Mouse (Mus musculus) megakaryocyte progenitor cell, adult 5-6 weeks (primary cell): ENCODE measurements around the gene Slc25a3. TPM values are rescaled to one million over a fixed set of nuclear protein-coding genes. Genes with fewer than 3 reads are reported as not detected.

Source experiments
- ATAC-seq: replicated peaks from 2 replicates; pipeline ENCODE4 v1.8.0; 2016; ENCODE audit warnings: mild to moderate bottlenecking, moderate TSS enrichment, inconsistent platforms; ENCODE audit not compliant: poor library complexity
- total RNA-seq, 2 experiments: library from RNA; stranded (forward) in 1 of 2; stranded (reverse) in 1 of 2; fragments of 157-497, 149-512 nt in 1 of 2; fragments of 200-1000 nt in 1 of 2; gene quantifications; 2 replicates each; pipeline versions ENCODE4 v1.2.3 to v1.2.4; 2015 to 2017

Gene Slc25a3
- total RNA-seq (2015) (664 and 680 TPM in 2 replicates), total RNA-seq (2017) (231 and 244 TPM in 2 replicates)

DNA sequence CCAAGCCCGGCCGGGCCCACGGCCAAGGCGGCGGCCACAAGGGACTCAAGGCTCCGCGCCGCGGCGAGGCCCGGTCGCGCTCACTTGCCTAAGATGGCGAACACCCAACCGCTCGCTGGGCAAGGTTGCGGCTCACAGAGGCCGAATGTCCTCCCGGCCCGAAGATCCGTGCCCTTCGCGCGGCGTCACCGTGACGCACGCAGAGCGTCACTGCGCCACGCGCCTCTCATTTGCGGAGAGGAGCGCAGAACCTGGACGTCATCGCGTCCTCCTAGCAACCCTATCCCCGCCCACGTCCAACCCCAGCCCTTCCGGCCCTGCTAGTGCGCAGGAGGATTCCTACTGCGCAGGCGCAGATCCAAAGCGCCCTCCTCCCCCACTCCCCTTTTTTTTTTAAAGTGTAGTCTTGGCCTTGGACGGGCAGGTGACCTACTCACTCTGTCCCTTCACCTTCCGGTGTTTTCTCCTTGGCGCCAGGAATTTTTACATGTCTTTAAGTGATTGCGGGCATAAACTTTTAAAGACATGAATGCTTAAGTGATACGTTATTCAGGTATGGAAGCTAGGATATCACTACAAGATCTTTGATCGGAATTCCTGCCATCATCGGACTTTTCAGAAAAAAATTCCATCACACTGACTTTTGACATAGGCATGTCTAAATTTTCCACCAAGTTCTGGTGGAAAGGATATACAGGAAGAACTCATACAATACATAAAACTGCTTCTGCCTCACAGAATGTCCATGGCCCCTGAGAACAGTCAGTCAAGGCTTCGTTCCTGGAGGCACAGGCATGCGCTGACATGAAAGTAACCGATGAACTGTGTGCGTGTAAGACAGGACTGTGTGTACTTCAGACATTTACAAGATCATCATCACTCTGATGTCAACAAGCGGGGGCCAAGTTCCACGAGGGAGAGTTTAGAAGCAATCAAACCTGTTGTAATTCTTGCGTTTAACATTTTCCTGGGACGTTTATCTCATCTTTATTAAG, at the start of gene Slc25a3:
Slc25a3 (minus strand) TSS at position 232 of the 995 bp plus-strand sequence.
- peak; percentile 94 for ATAC-seq

DNA sequence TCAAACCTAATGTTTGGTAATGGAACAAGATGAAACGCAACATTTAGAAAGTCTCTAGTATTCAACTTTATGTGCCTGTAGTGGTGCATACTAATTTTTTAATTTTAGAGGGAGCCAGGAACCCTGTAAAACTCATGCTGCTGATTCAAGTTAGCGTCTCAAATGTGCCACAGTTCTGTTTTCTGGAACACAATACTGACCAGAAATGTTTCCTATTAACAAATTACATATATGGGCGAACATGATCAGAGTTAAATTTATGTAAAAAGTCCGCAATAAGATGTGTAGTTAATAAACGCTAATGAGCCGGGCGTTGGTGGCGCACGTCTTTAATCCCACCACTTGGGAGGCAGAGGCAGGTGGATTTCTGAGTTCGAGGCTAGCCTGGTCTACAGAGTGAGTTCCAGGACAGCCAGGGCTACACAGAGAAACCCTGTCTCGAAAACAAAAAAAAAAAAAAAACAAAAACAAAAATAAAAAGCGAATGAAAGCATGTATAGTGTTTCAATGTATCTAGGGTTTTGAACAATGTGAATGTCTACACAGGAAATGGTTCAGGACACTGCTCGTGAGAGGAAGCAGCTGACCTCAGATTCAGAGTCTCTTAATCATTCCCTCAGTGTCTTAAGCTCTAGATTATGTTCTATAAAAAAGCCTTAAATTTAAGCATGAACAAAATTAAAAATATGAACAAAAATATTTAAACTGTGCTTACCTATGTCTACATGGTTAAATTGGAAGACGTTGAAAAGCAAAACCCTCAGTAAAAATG, 48.7 kb upstream of the Slc25a3 start:
- ATAC-seq: no peak

DNA sequence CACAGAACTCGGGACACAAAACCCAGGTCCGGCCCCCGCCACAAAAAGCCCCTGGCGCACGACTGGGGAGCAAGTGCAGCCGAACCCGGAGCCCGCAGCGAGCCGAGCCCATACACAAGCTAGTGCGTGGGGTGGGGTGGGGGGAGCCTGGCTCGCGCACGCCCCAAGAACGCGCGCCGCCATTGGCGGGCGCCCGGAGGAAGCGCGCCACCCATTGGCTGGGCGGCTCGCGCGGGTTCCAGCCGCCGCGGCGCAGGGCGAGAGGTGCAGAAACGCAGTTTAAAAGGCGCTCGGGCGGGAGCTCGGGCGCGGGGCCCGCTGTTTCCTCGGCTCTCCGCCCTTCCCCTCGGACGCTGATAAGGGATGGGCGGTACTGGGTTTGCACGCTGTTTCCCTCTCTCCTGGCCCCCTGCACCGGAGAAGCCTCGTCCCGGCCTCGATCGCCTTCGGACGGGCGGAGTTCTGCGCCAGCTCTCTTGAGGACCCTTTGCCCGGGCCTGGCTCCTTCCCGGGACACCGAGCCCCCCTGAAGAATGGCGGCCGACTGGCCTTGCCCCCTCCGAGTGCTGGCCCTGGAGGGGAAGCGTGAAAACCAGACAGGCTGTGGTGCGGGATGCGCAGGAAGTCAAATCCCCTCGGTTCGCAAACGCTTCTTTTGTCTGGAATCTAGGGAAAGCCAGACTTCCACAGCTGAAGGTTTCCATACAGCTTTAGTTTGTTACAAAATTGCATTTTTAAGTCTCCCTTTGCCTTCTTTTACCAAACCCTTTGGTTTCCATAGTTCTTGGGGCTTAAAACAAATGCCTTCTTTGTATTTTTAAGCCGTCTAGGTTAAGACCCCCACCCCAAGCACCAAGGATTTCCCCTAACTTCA, 47.8 kb upstream of the Slc25a3 start:
- ATAC-seq: peak; percentile 70

DNA sequence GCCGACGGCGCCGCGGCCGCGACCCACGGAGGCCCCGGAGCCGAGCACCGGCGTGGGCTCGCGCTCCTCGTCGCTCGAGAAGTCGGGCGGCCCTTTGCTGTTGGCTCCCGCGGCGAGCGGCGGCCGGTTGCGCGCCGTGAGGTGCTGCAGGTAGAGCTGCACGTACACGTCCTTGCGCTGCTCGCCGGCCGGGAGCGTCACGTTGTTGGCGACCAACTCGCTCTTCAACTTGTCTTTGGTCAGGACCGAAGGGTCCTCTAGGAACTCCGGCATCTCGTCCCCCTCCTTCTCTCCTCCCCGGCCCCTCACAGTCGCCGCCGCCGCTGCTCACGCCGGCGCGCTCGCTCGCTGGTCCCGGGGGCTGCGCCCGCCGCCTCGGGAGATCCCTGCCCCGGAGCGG, 47.2 kb upstream of the Slc25a3 start:
- ATAC-seq: 0 out of 2 replicates have a peak, but pooled peaks have one; percentile 0

DNA sequence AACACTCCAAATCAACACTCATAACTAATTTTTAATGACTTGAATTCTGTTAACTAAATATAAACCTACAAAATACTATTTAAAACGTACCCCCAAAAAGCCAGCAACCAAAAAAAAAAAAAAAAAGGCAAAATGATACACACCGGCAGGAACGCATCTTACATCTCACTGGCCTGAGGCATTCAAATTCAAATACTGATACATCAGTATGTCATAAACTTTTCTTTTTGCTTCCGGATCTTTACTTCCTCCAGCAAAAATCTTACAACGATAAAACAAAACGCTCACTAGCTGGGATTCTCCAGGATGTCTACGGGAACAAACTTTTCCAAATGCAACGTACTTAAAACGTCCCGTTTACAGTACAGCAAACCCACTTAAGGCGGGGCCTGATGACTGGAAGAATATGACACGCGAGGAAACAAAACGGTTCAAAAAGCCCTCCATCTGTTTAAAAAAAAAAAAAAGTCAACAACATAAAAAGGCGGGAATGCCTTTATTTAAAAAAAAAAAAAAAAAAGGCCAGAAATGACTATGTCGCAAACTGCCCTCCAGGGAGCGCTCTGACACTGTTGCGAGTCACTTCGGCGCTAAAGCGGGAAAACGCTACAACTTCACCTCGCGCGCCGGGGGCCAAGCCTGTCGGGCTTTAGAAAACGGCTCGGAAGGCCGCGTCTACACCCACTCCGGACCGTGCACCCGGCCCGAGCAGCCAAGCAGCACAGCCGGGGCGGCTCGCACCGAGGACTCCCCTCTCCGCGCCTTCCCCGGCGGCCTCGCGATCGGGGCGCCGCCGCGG, 46.5 kb upstream of the Slc25a3 start:
- ATAC-seq: peak; percentile 64

DNA sequence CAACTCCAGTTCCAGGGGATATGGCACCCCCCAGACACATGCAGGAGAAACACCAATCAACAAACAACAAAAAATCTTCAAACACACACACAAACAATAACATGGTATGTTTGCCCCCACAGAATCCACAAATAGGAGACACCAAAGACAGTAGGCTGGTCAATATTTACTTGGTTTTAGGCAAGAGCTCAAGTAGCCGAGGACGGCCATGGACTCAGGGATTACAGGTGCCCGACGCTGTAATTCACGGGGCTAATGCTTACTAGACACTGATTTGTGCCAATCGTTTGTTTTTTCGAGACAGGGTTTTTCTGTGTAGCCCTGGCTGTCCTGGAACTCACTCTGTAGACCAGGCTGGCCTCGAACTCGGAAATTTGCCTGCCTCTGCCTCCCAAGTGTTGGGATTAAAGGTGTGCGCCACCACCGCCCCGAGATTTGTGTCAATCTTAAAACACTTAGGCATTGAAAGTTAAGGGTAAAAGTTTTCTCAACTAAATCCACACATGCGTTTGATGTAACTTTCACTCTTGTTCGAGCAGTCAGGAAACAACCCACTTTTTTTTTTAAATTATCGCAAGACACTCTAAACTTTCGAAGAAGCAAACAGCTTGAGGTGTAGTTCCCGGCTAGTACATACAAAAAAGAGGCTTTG, 45.7 kb upstream of the Slc25a3 start:
- no peak for ATAC-seq

DNA sequence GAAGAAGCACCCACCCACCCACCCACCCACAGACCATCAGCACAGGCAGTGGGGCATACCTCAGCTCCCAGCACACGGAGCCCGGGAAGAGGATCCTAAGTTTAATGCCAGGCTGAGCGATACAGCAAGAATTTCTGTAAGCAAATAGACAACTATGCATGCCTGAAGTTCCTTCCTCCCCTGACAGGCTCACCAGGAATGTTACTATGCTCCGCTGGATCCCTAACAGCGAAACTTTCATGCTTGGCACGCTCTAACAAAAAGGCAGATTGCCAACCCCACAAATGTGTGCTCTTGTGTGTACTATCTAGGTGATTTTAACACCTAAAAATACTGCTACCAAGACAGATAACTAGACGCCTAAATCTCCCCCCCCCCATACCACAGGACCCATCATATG, 43.5 kb upstream of the Slc25a3 start:
- no peak for ATAC-seq

DNA sequence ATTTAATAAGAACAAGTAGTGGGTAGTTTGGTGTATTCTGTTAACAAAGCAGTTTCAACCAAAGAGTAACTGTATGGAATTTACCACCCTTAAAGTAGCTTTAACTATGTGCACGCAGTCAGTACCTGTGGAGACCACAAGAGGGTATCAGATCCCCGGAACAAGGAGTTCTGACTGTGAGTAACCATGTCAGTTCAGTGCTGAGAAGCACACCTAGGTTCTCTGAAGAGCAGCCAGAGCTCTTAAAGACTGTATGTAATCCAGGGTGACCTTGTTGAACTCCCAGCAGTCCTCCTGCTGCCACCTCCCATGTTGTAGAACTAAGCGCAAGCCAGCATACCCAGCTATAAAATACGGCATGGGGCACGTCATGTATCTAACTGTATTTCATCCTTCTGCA, 43.0 kb upstream of the Slc25a3 start:
- peak; percentile 49 for ATAC-seq

DNA sequence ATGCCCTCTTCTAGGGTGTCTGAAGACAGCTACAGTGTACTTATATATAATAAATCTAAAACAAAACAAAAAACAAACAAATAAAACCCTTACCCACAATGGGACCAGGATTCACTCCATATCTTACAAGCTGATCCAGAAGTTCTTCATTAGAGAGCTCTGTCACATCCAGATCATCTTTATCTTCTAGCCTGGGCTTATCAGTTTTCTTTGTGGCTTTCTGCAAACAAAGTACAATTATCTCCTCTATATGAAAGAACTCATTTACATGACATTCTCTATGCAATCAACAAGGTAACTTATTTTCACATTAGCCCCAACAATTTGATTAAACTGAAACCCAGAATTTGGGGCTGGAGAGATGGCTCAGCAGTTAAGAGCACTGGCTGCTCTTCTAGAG, 42.0 kb upstream of the Slc25a3 start:
- no peak for ATAC-seq

DNA sequence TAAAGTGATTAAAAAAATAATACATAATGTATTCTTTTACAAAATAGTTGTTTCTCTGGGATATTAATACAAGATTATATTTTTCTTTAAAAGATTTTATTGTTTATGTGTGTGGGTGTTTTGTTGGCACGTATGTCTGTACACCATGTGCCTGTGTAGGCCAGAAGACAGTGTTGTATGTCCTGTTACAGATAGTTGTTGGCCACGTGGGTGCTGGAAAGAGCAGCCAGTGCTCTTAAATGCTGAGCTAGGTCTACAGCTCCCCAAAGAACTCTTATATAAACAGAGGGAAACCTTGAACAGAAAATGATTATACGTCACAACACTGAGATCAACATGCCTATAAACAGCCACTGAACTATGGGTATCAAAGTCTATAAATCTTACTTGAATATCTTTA, 40.6 kb upstream of the Slc25a3 start:
- ATAC-seq: no peak

DNA sequence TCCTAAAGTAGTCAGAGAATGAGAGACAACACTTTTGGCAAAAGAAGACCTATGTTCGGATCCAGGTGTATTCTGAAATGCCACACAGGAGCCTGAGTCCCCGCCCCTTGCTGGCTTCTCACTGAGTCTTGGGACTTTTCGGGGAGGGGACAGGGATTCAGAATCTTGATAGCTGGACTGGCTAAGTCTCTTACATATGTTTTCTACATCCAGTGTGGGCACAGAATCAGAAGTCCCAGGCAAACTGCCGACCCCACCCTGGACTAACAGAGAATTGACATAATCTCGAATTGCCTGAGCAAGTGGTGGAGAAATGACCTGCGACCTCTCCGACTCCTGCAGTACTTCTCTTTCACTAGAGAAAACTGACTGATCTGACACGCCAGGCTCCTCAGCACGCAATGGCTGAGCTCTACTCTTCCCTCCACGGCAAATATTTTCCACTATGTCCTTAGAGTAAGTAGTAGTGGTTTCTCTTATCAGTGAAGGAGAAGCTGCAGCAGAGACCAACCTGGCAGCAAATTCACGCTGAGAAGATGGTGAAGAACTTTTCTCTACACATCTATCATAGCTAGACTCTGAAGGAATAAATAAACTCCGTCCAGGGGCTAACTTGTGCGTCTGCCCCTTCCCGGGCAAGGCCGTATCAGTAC, 38.8 kb upstream of the Slc25a3 start:
- no peak for ATAC-seq

DNA sequence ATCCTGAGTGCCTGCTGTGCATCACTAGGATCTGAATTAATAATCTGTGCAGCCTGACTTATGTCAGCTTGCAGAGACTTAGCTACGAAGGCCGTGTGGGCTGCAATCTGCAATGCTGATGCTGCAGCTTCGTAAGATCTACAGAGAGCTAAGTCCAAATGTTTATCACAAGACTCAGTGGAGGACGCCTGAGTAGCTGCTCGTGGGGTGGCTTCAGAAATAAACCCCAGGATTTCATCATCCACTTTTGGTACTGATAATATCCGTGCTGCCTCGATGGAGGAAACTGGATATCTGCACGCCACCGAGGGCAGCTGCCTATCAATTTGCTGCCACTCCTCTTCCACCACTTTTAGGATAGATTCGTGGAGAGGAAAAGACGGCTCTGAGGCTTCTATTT, 38.2 kb upstream of the Slc25a3 start:
- peak; percentile 17; the same call in 1 of the 2 replicates for ATAC-seq

DNA sequence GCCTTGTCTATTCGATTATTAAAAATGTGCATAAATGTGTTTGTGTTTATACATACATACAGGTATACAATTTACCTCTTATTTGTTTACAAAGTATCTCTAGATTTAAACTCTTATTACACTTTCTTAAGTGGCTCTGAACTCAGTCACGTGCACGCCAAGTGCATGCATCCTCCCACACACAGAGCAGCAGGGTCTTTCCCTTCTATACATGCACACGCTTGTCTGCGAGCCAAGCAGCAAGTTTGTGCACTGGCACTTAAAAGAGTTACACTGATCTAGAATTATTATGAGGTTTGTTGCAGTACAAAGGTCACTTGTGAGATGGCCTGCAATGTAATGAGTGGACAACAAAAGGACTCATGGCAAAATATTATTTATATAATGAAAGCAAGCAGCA, 37.1 kb upstream of the Slc25a3 start:
- no peak for ATAC-seq

DNA sequence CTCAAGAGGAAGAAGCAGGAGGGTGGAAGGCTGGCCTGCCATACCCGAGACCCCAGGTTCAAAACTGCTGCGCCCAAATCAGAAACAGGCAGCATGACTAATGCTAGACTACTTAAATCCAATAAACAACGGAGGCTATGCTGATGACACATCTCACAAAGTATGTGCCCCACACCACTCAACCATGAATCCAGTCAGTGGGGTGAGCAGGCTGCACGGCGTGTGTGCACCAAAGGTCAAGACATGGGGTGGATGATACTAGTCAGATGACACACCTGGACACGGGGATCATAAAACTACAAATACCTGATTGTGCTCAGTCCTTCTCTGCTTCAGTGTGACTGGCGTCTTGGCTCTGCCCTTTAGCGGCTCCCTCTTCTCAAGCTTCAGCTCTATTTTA, 34.6 kb upstream of the Slc25a3 start:
- ATAC-seq: no peak

DNA sequence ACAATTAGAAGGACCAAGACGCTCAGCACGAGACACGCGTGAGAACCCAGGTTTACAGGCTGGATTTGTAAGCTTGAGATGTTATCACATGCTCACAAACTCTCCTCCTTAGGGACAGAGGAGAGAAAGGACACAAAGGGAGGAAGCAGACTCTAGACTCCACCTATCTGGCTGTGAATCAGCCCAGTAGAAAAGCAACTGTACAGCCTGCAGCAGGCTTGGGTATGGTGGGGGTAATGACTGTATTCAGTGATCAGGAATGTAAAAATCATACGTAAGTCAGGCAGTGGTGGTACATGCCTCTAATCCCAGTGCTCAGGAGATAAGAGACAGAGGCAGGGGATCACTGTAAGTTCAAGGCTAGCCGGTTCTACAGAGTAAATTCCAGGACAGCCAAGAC, 32.5 kb upstream of the Slc25a3 start:
- no peak for ATAC-seq

DNA sequence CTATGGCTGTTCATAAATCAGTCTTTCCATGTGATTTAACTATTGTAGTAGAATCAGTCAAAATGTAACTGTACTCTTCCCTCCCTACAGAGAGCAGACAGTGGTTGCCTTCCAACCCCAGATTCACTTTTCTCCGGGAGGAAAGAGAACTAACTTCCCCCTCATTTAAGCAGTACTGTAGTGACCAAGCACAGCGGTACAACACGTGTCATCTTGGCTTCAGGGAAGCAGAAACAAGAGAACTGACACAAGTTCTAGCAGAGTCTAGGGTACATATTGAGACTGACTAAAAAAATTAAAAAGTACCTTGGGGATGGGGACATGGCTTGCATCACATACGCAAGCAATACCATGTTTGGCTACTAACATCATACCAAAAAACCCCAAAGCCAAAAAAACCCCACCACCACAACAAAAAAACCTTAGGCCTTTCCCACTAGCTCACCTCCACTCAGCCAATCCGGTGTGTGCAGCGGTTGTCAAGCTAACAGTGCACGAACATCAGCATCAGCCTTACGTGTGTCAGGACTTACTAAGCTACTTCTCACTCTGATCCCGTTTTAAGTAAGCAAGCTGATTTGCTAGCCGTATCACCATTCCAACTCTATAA, 30.1 kb upstream of the Slc25a3 start:
- no peak for ATAC-seq

DNA sequence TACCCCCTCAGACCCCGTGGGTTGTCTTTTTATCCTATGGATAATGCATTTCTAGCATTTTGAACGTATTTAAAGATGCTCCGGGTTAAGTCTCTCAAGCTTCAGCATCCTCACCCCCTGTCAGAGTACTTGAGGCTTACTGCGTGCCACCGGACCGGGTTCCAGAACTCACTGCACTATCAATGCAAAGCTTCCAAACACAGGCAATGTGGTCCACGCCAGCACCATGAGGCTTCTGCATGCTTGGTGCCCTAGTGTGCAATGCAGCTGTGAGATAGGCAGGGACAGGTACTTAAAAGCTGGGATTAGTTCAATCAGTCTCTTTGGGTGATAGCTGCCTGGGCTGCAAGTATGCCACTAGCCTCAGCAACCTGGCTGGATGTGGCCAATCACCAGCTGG, 21.6 kb upstream of the Slc25a3 start:
- ATAC-seq: no peak
